Mouse (Mus musculus) CH12.LX (cell line): Measurements from ENCODE around the gene Slc25a45.

Experiments
- BHLHE40 ChIP-seq: IDR thresholded peaks from 2 replicates; pipeline ENCODE4 v1.6.1; 2011; ENCODE audit warnings: mild to moderate bottlenecking, low read depth, low read length, improper control_type of control experiment
- E2F4 ChIP-seq: IDR thresholded peaks from 2 replicates; pipeline ENCODE4 v1.6.1; 2011; ENCODE audit warnings: low read depth, low read length, improper control_type of control experiment; ENCODE audit not compliant: insufficient replicate concordance
- EP300 ChIP-seq: IDR thresholded peaks from 2 replicates; pipeline ENCODE4 v1.6.1; 2011; ENCODE audit warnings: low read length, improper control_type of control experiment
- MEF2A ChIP-seq: IDR thresholded peaks from 2 replicates; pipeline ENCODE4 v1.6.1; 2014; ENCODE audit warnings: low read depth, mild to moderate bottlenecking, inconsistent platforms, low read length, improper control_type of control experiment, borderline replicate concordance
- POLR2A ChIP-seq: IDR thresholded peaks from 2 replicates; pipeline ENCODE4 v1.6.1; 2011; ENCODE audit warnings: low read depth, mild to moderate bottlenecking, improper control_type of control experiment, low read length
- SMC3 ChIP-seq: IDR thresholded peaks from 2 replicates; pipeline ENCODE4 v1.6.1; 2011; ENCODE audit warnings: low read depth, low read length, improper control_type of control experiment

DNA sequence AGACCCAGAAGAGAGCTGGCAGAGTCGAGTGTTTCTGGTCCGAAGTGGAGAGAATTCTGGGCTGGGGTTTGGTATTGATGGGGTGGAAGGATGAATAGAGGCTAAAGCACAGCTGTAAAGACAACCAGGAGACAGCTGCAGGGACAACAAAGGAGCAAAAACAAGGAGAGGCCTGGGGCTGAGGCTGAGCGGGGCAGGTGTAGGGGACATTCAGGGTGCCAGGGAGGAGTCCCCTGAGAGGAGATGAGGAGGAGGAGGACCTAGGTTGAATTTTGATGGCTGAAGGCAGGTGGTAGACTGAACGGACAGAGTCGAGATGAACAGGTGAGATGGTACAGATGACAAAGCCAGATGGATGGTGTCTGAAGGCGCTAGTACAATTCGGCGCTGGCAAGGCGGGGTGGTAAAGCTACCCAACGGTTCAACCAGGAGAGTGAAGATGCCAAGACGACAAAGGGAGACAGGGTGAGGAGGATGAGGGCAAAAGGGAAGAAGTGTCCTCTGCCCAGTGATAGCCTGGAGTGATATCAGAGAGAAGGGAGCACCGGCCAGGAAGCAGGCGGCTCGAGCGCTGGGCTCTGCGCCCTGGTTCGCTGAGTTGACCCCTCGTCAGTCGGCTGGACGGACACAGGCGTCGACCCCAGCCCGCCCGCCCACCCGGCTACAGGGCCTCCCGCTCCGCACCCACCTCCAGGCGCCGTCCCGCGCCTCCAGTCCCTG is 15.8 kb downstream of the Slc25a45 start:
- TF ChIP-seq EP300: no peak
- TF ChIP-seq MEF2A: no peak
- TF ChIP-seq E2F4: no peak
- TF ChIP-seq POLR2A: no peak
- no peak for TF ChIP-seq BHLHE40
- TF ChIP-seq SMC3: no peak
